Mouse (Mus musculus) embryo, embryonic 11 days (tissue): ENCODE measurements at regions not wholly inside any gene's neighbourhood (a gene's known extent, or its start where the extent isn't known, plus 50 kb on each side); places are given as distances from the start of the nearest gene placed in this dataset.
A peak's percentile ranks its signal among the peaks of the same experiment; 100 is the strongest.

Experiments used
- DNase-seq: peaks from one replicate; pipeline ENCODE4 v3.0.0-alpha.2; 2015

DNA sequence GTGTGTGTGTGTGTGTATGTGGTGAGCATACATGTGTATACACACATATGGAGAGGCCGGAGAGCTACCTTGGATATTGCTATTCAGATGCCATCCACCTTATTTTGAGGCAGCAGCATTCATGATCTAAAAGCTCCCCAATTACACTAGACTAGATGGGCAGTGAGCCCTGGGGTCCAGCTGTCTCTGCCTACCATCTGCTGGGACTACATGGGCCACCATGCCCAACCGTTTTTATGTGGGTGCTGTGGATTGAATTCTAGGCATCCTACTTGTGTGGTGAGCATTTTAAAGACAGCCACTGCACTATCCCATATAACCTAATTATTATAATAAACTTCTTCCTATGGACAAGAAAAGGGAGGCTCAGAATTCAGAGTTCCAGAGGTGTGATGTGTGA is 172.6 kb downstream of the Gas1 start:
- DNase-seq, result no peak

DNA sequence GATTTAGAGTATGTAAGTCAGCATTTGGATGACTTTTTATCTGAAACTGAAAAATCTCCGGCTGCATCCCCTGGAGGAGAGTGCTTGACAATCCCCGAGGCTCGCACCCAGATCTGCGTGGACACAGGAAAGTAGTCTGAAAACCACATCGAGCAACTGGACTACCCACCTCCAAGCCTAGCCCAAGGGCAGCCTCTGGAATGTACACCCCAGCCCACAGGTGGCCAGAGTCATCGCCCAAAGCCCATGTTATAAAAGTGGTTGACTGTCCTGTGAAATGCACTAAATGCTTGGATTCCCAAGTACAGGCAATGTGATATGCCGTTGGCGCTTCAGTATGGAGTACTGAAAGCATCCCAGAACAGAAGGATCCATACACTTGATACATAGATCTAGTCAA is 175.1 kb downstream of the Gas1 start:
- no peak for DNase-seq

DNA sequence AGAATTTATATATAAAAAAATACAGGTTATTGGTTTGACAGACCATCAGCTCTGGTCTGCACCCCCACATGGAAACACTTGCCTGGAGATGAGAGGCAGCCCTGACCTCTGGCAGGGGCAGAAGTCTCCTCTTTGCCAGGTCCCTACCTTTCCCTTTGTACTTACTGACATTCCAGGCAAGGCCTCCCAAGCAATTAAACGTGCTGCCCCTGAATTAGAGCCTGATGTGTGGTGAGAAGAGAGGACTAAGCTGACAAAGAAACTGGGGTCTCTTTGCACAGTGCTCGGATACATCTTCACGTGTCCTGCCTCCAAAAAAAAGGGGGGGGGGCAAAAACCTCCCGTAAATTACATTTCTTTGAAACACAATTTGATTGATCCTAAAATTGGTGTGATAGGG is 175.5 kb downstream of the Gas1 start:
- DNase-seq, result no peak

DNA sequence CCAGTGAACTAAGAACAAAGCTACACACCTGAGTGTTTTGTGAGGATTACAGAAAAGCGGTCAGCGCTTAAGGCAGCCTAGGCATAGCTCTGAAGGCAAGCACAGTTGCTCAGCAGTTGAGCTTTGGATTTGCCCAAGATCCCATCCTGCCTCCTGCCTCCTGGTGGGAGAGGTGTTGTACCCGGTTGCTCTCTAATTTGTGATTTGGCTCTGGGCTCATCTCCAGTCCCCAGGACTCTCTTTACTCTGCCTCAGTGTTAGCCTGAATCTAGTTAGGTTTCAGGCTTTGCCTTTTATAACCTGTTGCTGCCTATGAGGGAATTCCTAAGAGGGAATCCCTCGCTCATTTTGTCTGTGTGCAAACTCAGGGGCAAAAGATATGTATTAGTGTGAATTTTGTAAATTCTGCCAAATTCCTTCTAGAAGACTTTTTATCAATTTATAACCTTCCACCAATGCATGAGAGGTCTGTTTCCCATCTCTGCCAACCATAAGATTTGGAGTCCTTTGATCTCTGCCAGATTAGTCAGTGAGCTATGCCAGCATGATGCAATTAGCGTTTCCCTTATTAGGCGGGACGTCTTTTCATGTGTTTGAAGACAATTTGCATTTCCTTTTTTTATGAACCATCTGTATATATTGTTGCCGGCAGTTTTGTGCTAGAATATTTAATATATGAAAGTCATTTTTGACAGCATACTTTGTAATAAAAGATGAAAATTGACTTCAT is 176.4 kb downstream of the Gas1 start:
- DNase-seq, result no peak

DNA sequence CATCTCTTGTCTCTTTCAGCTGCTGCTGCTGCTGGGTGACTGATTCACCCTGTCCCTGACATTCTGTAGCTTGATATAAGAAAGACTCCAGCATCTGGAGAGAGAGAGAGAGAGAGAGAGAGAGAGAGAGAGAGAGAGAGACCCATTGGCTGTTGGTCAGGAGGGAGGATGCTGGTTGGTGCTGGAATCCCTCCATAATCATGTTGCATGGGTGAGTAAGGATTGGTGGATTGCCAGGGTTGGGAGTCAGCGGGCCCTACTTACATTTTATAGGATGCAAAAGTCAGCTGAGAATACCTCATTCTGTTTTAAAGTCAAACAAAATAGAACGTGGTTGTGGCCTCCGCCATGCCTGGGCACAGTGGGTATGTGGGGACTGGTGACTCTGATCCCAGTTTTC is 174.5 kb upstream of the Tut7 start:
- no peak for DNase-seq

DNA sequence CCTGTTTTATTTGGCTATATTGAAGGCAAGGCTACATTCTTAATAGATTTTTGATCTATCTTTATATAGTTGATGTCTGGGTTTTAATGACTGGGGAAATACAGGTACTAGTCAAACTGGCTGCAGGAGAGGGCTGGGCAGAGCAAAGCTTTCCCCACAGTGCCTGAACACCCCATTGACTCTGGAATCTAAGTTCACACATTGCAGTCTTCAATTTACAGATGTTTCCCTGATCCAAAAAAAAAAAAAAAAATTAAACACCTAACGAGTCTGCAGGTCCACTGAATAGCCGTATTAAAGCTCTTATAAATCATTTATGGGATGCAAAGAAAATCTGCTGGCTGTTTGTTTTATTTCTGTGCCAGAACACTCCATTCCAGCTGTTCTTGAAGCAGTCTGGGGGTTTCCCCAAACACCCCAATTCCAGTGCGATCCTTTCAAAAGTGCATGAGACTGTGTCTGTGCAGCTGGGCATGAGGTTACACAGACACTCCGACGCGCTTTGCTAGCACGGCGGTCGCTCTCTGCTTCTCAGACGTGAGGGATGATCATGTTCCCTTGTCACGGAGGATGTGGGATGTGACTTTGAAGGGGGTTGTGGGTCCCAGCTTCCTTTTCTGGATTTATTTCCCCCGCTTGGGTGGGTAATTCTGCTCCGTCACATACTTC is 173.3 kb upstream of the Tut7 start:
- no peak for DNase-seq

DNA sequence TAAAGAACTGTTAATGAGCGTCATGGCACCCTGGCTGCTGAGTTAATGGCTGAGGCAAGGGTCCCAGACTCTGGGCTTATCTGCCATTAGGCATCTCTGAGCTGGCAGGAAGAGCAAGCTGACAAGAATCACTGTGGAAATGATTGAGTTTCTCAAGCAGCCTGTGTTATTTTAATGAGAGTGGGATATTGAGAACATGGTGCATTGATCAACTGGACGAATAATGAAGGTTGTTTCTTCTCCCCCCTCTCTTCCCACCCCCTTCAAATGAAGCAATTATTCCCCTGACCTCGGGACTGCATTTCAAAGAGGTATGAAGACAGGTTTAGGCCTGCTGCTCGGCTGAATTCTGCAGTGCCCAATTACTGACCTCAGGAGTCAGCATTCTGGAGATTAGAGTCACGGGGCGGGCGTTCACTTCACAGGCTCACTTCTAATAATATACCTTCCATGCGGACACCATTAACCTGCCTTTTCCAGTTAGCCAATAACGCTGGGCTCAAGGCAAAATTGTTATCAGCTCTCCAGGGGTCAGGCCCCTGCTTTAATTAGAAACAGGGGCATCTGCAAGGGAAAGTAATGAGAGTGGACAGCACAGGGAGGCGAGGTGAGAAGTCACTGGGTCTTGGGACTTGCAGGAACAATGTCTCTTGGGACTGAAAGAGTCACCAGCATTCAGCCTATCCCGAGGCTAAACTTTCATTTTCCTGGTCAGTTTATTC is 170.0 kb upstream of the Tut7 start:
- DNase-seq, result peak; percentile 68

DNA sequence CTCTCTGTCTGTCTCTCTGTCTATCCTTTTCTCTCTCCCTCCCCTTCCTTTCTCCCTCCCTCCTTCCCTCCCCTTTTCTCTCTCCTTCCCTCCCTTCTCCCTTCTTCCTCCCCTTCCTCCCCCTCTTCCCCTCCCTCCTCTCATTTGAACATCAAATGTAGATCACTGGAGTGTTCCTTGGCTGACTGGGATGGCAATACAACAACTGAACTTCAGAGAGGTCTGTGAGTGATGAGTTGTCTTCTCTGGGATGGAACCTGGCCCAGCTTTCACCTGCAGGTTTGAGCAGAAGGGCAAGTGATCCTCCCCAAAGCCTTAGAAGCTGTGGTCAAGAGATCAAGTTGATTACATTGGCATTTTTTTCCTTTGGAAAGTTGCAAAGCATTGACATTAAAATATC is 169.4 kb upstream of the Tut7 start:
- DNase-seq, result no peak

DNA sequence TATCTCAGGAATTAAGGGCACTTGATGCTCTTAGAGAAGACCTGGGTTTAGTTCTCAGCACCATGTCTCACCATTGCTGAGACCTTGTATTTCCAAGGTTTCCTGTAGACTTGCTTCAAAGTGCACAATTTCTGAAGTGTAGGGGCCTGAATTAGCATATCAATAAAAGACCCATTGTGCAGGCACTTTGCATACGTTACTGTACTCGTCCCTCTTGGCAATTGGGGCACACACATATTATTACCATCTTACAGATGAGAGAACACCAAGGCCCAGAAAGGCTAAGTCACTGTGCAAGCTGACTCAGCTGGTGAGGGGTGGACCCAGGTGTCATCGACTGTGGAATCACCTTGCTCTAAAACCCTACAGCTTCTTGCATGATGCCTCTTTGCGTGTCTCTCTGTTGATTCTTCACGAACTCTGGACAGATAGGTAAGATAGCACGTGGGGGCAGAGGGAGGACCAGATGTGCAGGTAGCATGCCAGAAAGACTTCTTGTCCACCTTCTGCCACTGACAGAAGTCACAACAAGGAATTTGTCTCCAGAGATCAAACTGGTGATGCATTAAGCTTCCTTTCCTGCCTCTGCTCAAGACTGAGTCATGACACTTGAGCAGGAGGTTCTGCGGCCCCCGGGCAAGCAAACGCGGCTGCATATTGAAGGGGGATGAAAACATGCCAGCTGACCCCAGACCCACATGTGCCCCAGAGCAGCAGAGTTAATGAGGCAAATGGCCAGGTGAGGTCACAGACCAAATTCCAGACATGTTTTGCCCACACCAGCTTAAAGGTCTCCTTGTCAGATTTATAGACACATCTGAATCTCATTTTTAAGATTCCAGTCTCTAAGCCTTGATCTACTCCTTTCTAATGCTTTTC is 167.7 kb upstream of the Tut7 start:
- peak; percentile 66 for DNase-seq

DNA sequence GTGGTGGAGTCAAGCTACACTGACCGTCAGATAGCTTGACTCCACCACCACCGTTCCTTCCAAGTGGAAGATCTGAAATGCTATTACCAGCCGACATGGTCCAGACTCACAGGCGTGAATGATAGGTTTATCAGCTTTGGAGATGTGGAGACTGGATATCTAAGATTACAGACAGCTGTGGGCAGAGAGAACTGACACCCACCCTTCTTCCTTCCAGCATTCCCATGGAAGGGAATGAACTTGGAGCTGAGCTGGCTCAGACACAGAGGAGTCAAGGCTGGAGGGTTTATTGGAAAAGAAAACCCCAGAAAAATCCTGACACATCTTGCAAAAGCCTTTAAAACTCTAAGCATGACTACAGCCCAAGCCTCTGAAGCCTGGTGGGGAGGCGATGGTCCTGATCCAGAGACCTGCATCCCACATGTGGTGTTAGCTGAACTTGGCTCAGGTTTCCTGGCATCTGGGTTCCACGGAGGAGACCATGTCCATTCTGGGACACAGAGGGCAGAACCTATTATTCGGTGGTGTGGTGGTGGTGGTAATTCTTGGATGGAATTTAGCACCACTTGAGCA is 165.5 kb upstream of the Tut7 start:
- DNase-seq, result no peak

DNA sequence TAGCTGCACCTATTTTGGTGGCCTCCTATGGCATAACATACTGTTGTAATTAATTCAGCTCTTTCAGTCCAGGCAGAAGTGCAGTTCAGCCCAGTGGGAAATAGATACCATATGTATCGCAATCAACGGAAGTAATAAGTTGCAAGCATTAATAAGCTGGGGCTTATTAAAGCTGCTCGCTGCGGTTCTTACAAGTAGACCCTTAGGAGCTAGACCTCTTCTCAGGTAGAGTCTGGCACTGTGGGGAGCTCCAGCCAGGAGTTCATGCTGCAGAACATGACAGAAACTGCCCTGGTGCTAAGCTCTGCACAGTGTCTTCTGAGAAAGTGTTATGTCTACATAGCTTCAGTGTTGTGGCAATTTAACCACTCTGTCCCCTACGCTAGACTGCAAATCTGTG is 153.5 kb upstream of the Tut7 start:
- no peak for DNase-seq

DNA sequence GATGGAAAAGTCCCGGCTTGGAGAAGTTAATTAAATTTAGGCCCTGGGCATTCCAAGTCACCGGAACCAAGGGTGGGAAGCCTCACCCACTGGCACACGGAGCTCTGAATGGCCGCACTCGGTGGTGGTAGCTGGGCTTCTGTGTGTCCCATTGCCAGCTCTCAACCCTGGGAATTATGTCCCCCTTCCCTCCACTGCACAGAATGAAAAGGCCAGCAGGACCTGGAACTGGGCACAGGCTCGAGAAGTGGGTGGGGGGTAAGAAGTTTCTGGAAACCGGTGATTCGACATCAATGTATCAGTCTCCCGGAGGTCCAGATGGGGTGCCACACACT is 149.1 kb upstream of the Tut7 start:
- DNase-seq, result no peak

DNA sequence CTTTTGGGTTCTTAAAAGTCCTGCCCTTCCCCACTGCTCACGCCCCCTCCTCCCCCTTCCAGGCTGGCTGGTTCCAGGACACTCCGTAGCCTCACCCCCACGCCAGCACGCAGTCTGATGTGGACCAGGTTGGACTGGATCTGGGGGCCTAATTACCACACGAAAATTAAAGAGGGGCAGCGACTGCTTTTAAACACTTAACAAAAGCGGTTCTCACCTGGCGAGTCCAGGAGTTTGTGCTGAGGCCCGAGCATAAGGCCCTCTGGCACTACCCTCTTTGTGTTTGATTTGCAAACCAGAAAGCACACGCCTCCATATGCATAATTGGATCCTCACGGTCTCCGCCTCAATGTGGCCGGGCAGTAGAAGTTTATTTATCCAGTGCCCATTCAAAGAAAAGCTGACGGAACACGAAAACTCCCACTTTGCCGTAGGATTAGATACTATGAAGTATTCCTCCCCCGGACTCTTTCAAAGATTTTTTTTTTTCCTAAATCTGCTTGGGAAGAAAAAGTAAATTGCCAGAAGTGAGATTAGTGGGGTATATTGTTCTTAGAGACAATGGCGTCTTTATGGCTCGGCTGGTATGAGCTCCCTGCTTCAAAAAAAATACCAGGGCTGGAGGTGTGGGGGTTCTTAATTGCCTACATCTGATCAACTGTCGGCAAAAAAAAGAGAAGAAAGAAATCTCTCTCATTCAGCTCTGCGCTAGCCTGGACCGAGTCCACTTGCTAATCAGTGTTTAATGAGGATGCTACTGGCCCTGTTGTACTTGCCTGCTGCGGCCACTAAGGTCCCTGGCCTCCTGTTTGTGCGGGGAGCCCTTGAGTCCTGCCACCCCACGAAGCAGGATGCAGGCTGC is 148.5 kb upstream of the Tut7 start:
- peak; percentile 79 for DNase-seq

DNA sequence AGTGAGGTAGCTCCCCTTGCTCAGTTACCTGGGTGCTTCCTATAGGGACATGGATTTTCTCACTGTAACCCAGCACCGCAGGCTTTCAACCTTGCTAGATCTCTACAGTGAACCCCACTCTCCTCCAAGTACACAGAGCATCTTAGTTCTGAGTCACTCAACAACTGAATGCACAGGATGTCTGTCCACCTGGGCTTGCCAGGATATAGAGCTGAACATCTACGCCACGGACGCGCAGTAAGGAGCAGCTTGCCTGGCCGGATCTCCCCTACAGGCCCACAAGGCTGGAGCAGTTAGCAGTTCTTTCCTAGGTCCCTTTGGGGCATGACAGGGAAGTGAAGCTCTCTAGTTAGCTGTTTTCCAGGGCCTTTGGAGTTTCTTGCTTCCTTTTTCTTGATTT is 147.5 kb upstream of the Tut7 start:
- no peak for DNase-seq

DNA sequence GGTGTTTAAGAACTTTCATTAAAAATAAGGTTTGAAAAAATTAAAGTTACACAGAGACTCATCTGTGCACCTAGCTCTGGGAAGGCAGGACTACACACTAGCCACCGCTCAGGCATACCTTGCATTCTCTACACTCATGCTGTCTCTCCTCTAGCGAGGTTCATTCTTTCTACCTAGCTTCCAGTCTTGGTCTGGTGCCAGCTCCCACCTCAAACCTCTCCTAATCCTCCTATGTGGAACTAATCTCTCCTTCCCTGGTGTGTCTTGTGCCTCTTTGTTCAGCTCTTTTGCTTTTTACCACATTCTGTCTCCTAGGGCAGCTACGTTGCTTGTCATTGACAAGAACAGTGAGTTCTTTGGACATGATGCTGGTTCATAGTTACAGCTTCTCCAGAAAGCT is 146.5 kb upstream of the Tut7 start:
- DNase-seq, result no peak

DNA sequence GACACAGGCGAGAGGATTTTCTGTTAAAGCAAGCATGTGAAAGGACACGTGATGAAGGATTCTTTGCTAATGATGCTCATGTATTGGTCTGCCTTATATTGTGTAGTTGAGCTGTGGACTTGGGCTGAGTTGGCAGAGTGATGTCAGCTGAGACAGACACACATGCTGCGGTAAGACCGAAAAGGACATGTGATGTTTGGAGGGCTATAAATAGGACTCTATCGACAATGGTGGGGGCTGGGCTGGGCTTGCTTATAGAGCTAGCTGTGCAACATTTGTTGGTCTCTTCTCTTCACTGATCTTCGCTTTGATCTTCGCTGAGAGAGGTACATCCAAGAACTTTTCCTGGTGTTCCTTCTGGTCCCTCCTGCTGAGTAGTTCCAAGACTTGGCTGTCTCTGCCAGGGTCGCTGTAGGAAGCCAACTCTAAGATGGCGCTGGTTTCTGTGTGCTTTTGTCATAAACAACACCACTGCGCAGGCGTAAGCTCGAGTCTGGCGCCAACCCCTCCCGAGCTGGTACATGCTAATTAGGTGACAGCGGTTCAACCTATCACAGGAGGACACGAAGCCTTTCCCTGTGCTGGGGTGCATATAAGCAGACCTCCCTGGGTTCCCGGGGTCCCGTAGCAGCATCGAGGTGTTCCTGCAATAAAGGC is 145.8 kb upstream of the Tut7 start:
- no peak for DNase-seq

DNA sequence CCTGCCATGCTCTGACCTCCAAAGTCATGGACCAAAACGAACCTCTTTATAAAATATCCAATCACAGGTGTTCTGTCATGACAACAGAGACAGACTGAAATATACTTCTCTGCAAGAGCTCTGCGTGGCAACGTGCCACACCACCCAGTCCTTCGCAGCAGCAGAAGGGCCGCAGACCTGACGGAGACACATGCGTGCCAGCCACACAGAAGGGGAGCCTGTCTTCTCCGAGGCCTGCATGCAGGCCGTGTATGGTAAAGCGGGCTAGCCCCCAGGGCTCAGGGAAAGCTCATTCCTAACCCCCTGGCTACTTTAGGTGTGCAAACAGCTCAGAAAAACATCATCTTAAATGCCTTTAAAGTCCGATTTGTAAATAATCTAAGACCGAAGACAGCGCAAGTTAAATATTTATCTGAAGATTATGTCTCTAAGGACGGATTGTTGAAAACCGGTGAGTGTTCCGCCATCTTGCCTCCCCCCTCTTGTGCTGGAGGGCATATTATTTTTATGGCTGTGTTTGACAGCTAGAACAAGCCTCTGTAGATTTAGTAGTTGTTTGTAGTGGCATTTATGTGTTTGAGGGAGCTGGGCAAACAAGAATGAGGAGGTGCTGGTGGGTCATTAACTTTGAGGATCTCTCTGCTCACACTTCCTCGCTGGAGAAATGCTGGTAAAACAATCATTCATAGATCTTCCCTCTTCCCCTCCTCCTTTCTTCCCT is 143.7 kb upstream of the Tut7 start:
- DNase-seq, result no peak

DNA sequence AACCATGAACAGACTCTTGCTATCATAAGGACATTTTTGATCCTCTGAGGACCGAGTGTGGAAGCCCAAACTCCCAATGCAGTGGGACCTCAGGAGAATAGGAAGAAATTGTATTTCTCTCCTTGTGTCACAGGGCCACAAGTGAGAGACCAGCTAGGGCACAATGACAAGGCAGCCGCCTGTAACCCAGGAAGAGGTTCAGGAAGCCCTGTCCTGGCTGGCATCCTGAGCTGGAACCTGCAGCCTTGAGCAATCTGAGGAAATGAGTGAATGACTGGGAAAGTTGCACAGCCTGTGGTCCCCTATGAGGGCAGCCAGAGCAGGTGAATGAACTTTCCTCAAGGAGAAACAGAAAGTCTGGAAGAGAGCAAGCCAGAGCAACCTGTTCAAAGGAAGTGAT is 142.0 kb upstream of the Tut7 start:
- DNase-seq, result no peak

DNA sequence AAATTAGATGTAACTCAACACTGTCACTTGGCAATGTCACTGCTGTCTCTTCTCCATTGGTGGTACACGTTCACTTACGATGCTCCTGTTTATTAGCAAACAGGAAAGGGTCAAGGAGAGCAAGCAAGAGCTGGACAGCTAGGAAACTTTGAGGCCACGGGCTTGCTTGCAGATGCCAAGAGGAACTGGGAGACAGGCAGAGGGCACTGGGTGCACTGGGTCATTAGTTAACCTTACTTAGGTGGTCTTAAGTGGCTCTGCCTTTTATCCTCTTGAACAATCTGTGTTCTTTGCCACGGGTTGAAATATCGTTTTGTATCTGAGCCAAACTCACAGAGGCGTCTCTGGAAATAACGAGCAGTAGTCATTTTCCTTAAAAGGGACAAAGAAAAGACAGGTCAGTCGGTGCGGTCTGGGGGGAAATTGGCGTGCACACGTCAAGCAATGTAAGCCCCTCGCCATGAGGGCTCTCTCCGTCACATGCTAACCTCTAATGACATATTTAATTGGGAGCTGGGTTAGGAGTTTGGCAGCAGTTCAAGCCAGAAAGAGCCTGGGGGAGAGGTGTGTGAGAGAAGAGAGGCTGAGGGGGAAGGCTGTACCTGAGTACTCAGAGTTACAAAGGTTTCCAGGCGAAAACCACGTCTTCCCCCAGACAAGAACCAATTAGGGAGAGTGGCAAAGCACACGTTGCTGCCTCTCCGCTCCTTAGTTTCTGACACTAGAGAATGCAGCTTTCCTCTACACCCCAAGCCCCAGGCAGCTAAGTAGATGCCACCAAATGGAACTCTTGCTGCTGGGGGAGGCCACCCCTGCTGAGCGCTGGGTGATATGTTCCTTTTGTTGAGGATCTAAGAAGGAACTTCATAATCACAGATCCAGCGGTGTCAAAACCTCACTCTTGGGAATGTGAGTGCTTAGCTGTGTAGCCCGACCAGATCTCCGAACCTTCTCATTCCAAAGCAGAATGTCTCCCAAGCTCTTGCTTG is 140.0 kb upstream of the Tut7 start:
- DNase-seq, result no peak

DNA sequence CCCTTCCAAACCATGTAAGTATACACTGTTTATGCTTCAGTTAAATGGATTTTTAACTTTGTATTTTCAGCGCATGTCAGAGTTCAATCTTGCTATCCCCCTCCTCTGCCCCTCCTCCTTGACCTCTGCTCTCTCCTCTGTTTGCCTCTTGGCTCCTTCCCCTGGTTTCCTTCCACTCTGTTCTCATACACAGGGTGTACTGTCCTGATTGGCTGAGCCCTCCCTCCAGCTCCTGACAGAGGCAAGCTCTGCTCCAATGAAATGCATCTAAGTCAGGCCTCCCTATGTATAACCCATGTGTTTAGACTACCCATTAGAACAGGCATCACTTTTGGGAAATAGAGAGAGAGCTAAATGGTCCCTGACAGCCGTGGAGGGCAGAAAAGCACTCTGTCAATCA is 133.5 kb upstream of the Tut7 start:
- DNase-seq, result no peak
